Mouse (Mus musculus): ENCODE measurements around the gene Olfr672.
"Not testable (repeated sequence)": the region's sequence is repeated elsewhere in the genome, so short reads cannot be mapped to it uniquely, and the experiment has no call there.

DNA sequence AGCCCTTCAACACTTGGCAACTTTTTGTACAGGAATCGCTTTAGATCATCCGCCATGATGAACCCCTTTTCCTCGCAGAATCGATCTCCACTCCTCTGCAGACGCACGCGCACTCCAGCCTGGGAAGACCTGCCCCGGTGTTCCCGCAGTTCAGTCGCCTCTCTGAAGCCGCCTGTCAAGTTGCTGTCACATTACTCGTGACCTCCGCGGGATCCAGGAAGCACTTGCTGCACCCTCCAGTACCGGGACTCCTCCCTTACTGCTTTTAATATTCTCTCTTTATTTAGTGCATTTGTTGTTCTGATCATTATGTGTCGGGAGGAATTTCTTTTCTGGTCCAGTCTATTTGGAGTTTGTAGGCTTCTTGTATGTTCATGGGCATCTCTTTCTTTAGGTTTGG lies 51.6 kb downstream of the Olfr672 start:
- TF ChIP-seq CTCF (conservative IDR thresholded peaks at IDR 0.05; ENCODE audit: low read length); POU5F1 (IDR thresholded peaks at IDR 0.05; ENCODE audit: borderline replicate concordance, low read length): not testable (repeated sequence)

Data from E14TG2a.4 (cell line).